Comparison of ENCODE assay signal across 20 mouse cellular contexts in genomic region chr14:26764827-26765226, GRCm38 (mm10).
DNase-seq lines count a peak whose midpoint lies in the region; ATAC-seq and TF ChIP-seq lines count a peak whose summit lies in the region.
"Had no signal": no experiment of that assay in that cellular context is flagged by ENCODE, and none has a peak within 500 bp of the region (broad histone marks: within the 10 kb centered on the region; RNA-seq: fewer than 3 reads in every experiment).

No protein-coding gene starts in this region.

- DNase-seq in kidney, adult 9 months: peak; percentile 2
- DNase-seq in spleen, postnatal 36 days (ENCODE audit: low spot score in 2 of 2): peak; percentile 70 to 73
- DNase-seq in spleen, adult 12 weeks (ENCODE audit: low spot score): no peak
- peak; percentile 71 for DNase-seq in MEL (ENCODE audit: low read depth, low spot score)
- no peak for DNase-seq in cerebellum, adult 11-12 months
- DNase-seq in neural tube, embryonic 10.5 days (ENCODE audit: extremely low spot score, low spot score): no peak
- DNase-seq: adrenal gland, adult 2 months; cerebellum, postnatal 10 days; heart, postnatal 4 days; kidney, postnatal 25 days; retina, postnatal 1 day had no signal

- H3K4me3 ChIP-seq in kidney, embryonic 14.5 days (ENCODE audit: low read length): no peak overlapping the region
- no peak overlapping the region for H3K4me3 ChIP-seq in MEL (ENCODE audit: control insufficient read depth in 1 of 2, insufficient read depth in 1 of 2, low read depth in 2 of 2, low read length in 2 of 2)
- H3K4me3 ChIP-seq: embryonic facial prominence, embryonic 13.5 days; hindbrain, embryonic 15.5 days; lung, embryonic 15.5 days; midbrain, embryonic 10.5 days had no signal

- no peaks in the 10 kb centered on the region for H3K4me1 ChIP-seq in kidney, embryonic 14.5 days (ENCODE audit: control insufficient read depth, insufficient read depth, low read length)
- peaks cover 0 to 3% of the 10 kb centered on the region in 2 experiments; a peak in 2 of 4 replicates for H3K4me1 ChIP-seq in MEL (ENCODE audit: control insufficient read depth in 1 of 2, insufficient read depth in 2 of 2, low read length in 2 of 2)
- H3K4me1 ChIP-seq: embryonic facial prominence, embryonic 13.5 days; hindbrain, embryonic 15.5 days; lung, embryonic 15.5 days had no signal

- H3K27ac ChIP-seq in kidney, embryonic 14.5 days (ENCODE audit: low read depth, low read length): no peak overlapping the region
- H3K27ac ChIP-seq in MEL (ENCODE audit: control insufficient read depth, low read depth, low read length): no peak overlapping the region
- H3K27ac ChIP-seq: embryonic facial prominence, embryonic 13.5 days; hindbrain, embryonic 15.5 days; lung, embryonic 15.5 days; midbrain, embryonic 10.5 days had no signal

- no peak overlapping the region for H3K4me2 ChIP-seq in kidney, embryonic 14.5 days (replicated peaks; ENCODE audit: low read depth, low read length)
- H3K4me2 ChIP-seq: embryonic facial prominence, embryonic 13.5 days; hindbrain, embryonic 15.5 days; liver, embryonic 11.5 days; lung, embryonic 15.5 days had no signal

- no peak for TF ChIP-seq POLR2A in MEL (IDR thresholded peaks at IDR 0.05; ENCODE audit: control insufficient read depth in 1 of 2, insufficient read depth in 1 of 2, low read depth in 1 of 2, low read length in 2 of 2, poor library complexity in 1 of 2)

- no peaks in the 10 kb centered on the region for H3K79me2 ChIP-seq in MEL (ENCODE audit: control insufficient read depth, insufficient read depth, low read length, poor library complexity)

- ATAC-seq in kidney, embryonic 14.5 days (ENCODE audit: low FRiP score, low TSS enrichment): no peak
- peak; percentile 85 for ATAC-seq in monocyte, adult 5-6 weeks (replicated peaks; ENCODE audit: insufficient number of reproducible peaks, low FRiP score, low TSS enrichment, poor library complexity, severe bottlenecking)
- ATAC-seq: forebrain, embryonic 16.5 days; intestine, embryonic 16.5 days had no signal

- H3K9me3 ChIP-seq in kidney, embryonic 14.5 days (ENCODE audit: control insufficient read depth, low read length): peaks cover 16% of the 10 kb centered on the region
- no peaks in the 10 kb centered on the region for H3K9me3 ChIP-seq in MEL (replicated peaks; ENCODE audit: insufficient read depth, low read length)
- H3K9me3 ChIP-seq: hindbrain, embryonic 15.5 days had no signal

- peak; percentile 68 to 75 for TF ChIP-seq EP300 in MEL (IDR thresholded peaks at IDR 0.05; ENCODE audit: low read depth in 1 of 2, low read length in 2 of 2)

- H3K9ac ChIP-seq in kidney, embryonic 14.5 days (ENCODE audit: low read depth, low read length): no peak overlapping the region
- no peak overlapping the region for H3K9ac ChIP-seq in MEL (ENCODE audit: control insufficient read depth, low read depth, low read length, poor library complexity, severe bottlenecking)
- H3K9ac ChIP-seq: embryonic facial prominence, embryonic 13.5 days; hindbrain, embryonic 15.5 days; lung, embryonic 15.5 days had no signal

- TF ChIP-seq RAD21 in MEL (IDR thresholded peaks at IDR 0.05; ENCODE audit: low read depth, low read length): no peak

- 85% methylated on average over 6 of the region's 6 CpGs for WGBS in kidney, embryonic 14.5 days

- TF ChIP-seq CTCF in MEL (IDR thresholded peaks at IDR 0.05 in 2 of 3, conservative IDR thresholded peaks at IDR 0.05 in 1 of 3; ENCODE audit: control insufficient read depth in 1 of 3, insufficient read depth in 1 of 3, low read depth in 2 of 3, low read length in 3 of 3, poor library complexity in 1 of 3, severe bottlenecking in 1 of 3): no peak

- no peaks in the 10 kb centered on the region for H3K27me3 ChIP-seq in kidney, embryonic 14.5 days (ENCODE audit: control insufficient read depth, insufficient read depth, low read length)
- no peaks in the 10 kb centered on the region for H3K27me3 ChIP-seq in MEL (ENCODE audit: control insufficient read depth in 1 of 2, insufficient read depth in 2 of 2, low read length in 2 of 2)
- H3K27me3 ChIP-seq: embryonic facial prominence, embryonic 13.5 days; hindbrain, embryonic 15.5 days; lung, embryonic 15.5 days had no signal

- H3K36me3 ChIP-seq in kidney, embryonic 14.5 days (ENCODE audit: control insufficient read depth, insufficient read depth, low read length): no peaks in the 10 kb centered on the region
- H3K36me3 ChIP-seq in MEL (ENCODE audit: control insufficient read depth in 1 of 2, insufficient read depth in 2 of 2, low read length in 2 of 2): peaks cover 0 to 3% of the 10 kb centered on the region in 2 experiments; a peak in 2 of 4 replicates
- H3K36me3 ChIP-seq: embryonic facial prominence, embryonic 13.5 days; hindbrain, embryonic 15.5 days; lung, embryonic 15.5 days; midbrain, embryonic 10.5 days had no signal

TF ChIP-seq in MEL, 35 proteins besides CTCF, POLR2A, EP300 and RAD21:
- TF ChIP-seq MAFK (IDR thresholded peaks at IDR 0.05; ENCODE audit: borderline replicate concordance, low read depth, low read length) (no peak), ELF1 (IDR thresholded peaks at IDR 0.05; ENCODE audit: low read depth, low read length) (no peak), NELFE (IDR thresholded peaks at IDR 0.05; ENCODE audit: low read depth, low read length) (no peak), ZNF384 (IDR thresholded peaks at IDR 0.05; ENCODE audit: low read depth, low read length) (no peak), ZMIZ1 (IDR thresholded peaks at IDR 0.05; ENCODE audit: low read depth, low read length) (no peak), MXI1 (IDR thresholded peaks at IDR 0.05; ENCODE audit: low read depth, low read length) (no peak), E2F4 (IDR thresholded peaks at IDR 0.05; ENCODE audit: borderline replicate concordance, low read depth, low read length) (no peak), KAT2A (conservative IDR thresholded peaks at IDR 0.05; ENCODE audit: low read depth, low read length) (no peak), BHLHE40 (IDR thresholded peaks at IDR 0.05; ENCODE audit: borderline replicate concordance, low read depth, low read length) (peak; percentile 75; the same call in 1 of the 2 replicates), UBTF (IDR thresholded peaks at IDR 0.05; ENCODE audit: borderline replicate concordance, insufficient read depth, low read depth, low read length) (no peak), USF2 (IDR thresholded peaks at IDR 0.05; ENCODE audit: borderline replicate concordance in 1 of 2, insufficient read depth in 1 of 2, low read depth in 1 of 2, low read length in 2 of 2) (no peak), SIN3A (IDR thresholded peaks at IDR 0.05; ENCODE audit: low read length) (0 out of 2 replicates have a peak, but pooled peaks have one; percentile 15), ZKSCAN1 (IDR thresholded peaks at IDR 0.05; ENCODE audit: low read depth, low read length) (no peak), ZC3H11A (IDR thresholded peaks at IDR 0.05; ENCODE audit: low read depth, low read length) (no peak), TAL1 (IDR thresholded peaks at IDR 0.05; ENCODE audit: low read length) (no peak), CHD2 (IDR thresholded peaks at IDR 0.05; ENCODE audit: low read length) (no peak), ETS1 (IDR thresholded peaks at IDR 0.05; ENCODE audit: low read depth, low read length) (peak; percentile 65), MYC (IDR thresholded peaks at IDR 0.05; ENCODE audit: low read depth, low read length) (no peak), JUND (IDR thresholded peaks at IDR 0.05; ENCODE audit: low read depth, low read length) (no peak), TCF12 (IDR thresholded peaks at IDR 0.05; ENCODE audit: low read depth, low read length) (peak; percentile 39; the same call in 1 of the 2 replicates), CHD1 (IDR thresholded peaks at IDR 0.05; ENCODE audit: low read depth, low read length) (no peak), GABPA (IDR thresholded peaks at IDR 0.05; ENCODE audit: low read depth, low read length) (no peak), MYB (IDR thresholded peaks at IDR 0.05; ENCODE audit: low read depth, low read length) (peak; percentile 36; the same call in 1 of the 2 replicates), USF1 (IDR thresholded peaks at IDR 0.05; ENCODE audit: low read depth, low read length) (no peak), POLR2AphosphoS2 (IDR thresholded peaks at IDR 0.05; ENCODE audit: low read length) (no peak), NRF1 (IDR thresholded peaks at IDR 0.05; ENCODE audit: insufficient read depth, low read depth, low read length, poor library complexity, severe bottlenecking) (no peak), POLR2AphosphoS5 (IDR thresholded peaks at IDR 0.05; ENCODE audit: borderline replicate concordance, low read depth, low read length) (no peak), GATA1 (IDR thresholded peaks at IDR 0.05; ENCODE audit: low read depth, low read length) (peak; percentile 60), TBP (IDR thresholded peaks at IDR 0.05; ENCODE audit: low read depth, low read length) (no peak), MEF2A (IDR thresholded peaks at IDR 0.05; ENCODE audit: extremely low read depth, insufficient replicate concordance, low read depth, low read length, poor library complexity, severe bottlenecking) (peak; percentile 85; the same call in 1 of the 2 replicates), SMC3 (IDR thresholded peaks at IDR 0.05; ENCODE audit: low read depth, low read length) (no peak), MAX (IDR thresholded peaks at IDR 0.05; ENCODE audit: low read length) (no peak), HCFC1 (IDR thresholded peaks at IDR 0.05; ENCODE audit: low read depth, low read length) (no peak), RCOR1 (IDR thresholded peaks at IDR 0.05; ENCODE audit: low read depth, low read length) (no peak), MAZ (IDR thresholded peaks at IDR 0.05; ENCODE audit: low read depth, low read length) (no peak)
TF ChIP-seq in MEL: peak in this region for 7.

Comparison
In these comparisons a context has a peak if more than half of its experiments do, and no peak if none do; other contexts are left out.
1. DNase-seq: peak in kidney, adult 9 months (single experiment), spleen, postnatal 36 days (2 of 2) and MEL (single experiment); none in spleen, adult 12 weeks (single experiment), cerebellum, adult 11-12 months (single experiment) and neural tube, embryonic 10.5 days (single experiment).